Mouse (Mus musculus) MEL (cell line): ENCODE measurements around the gene Arsg. TPM values are rescaled to one million over a fixed set of nuclear protein-coding genes. Genes with fewer than 3 reads are reported as not detected.

Experiments
- DNase-seq: peaks from one replicate; pipeline ENCODE4 v3.0.0; 2011; ENCODE audit warnings: low read depth, low spot score
- H3K27ac ChIP-seq: 2 replicates; pipeline ENCODE4 v1.5.1; 2012; ENCODE audit warnings: low read depth, mild to moderate bottlenecking, control low read depth, low read length, moderate library complexity; ENCODE audit not compliant: control insufficient read depth
- H3K27me3 ChIP-seq, 2 experiments: fragments of 150-350 bp in 1 of 2; sonication (generic) in 1 of 2; 2 replicates each; pipeline ENCODE4 v1.6.1; 2012; ENCODE audit warnings: low read length in 2 of 2, mild to moderate bottlenecking in 2 of 2, improper control_type of control experiment in 1 of 2, moderate library complexity in 1 of 2; ENCODE audit not compliant: insufficient read depth in 2 of 2, control insufficient read depth in 1 of 2
- H3K36me3 ChIP-seq, 2 experiments: 2 replicates each; pipeline ENCODE4 v1.6.1; 2012 to 2014; ENCODE audit warnings: low read length in 2 of 2, improper control_type of control experiment in 1 of 2, inconsistent platforms in 1 of 2, mild to moderate bottlenecking in 1 of 2; ENCODE audit not compliant: insufficient read depth in 2 of 2, control insufficient read depth in 1 of 2
- H3K4me1 ChIP-seq, 2 experiments: fragments of 150-350 bp in 1 of 2; sonication (generic) in 1 of 2; 2 replicates each; pipeline ENCODE4 v1.6.1; 2012; ENCODE audit warnings: low read length in 2 of 2, improper control_type of control experiment in 1 of 2, mild to moderate bottlenecking in 1 of 2; ENCODE audit not compliant: insufficient read depth in 2 of 2, control insufficient read depth in 1 of 2
- H3K4me3 ChIP-seq, 2 experiments: fragments of 150-350 bp in 1 of 2; sonication (generic) in 1 of 2; 2 replicates each; pipeline ENCODE4 v1.5.1; 2012; ENCODE audit warnings: low read depth in 2 of 2, low read length in 2 of 2, mild to moderate bottlenecking in 2 of 2, moderate library complexity in 2 of 2, control low read depth in 1 of 2, improper control_type of control experiment in 1 of 2; ENCODE audit not compliant: control insufficient read depth in 1 of 2, insufficient read depth in 1 of 2
- H3K79me2 ChIP-seq: 2 replicates; pipeline ENCODE4 v1.6.1; 2012; ENCODE audit warnings: mild to moderate bottlenecking, low read length, moderate library complexity; ENCODE audit not compliant: control insufficient read depth, poor library complexity, insufficient read depth
- H3K9ac ChIP-seq: 2 replicates; pipeline ENCODE4 v1.6.1; 2012; ENCODE audit warnings: low read depth, mild to moderate bottlenecking, control low read depth, low read length, moderate library complexity; ENCODE audit not compliant: control insufficient read depth, poor library complexity, severe bottlenecking
- H3K9me3 ChIP-seq: fragments of 150-350 bp; sonication (generic); replicated peaks from 2 replicates; pipeline ENCODE4 v1.6.1; 2012; ENCODE audit warnings: mild to moderate bottlenecking, low read length, improper control_type of control experiment, moderate library complexity; ENCODE audit not compliant: insufficient read depth
- BHLHE40 ChIP-seq: IDR thresholded peaks from 2 replicates; pipeline ENCODE4 v1.6.1; 2012; ENCODE audit warnings: low read depth, mild to moderate bottlenecking, inconsistent platforms, low read length, improper control_type of control experiment, borderline replicate concordance
- CHD2 ChIP-seq: IDR thresholded peaks from 2 replicates; pipeline ENCODE4 v1.6.1; 2011; ENCODE audit warnings: low read length, improper control_type of control experiment
- CTCF ChIP-seq, 3 experiments: IDR thresholded peaks in 2 of 3; conservative IDR thresholded peaks in 1 of 3; 2 replicates each; pipeline ENCODE4 v1.5.1; 2011 to 2012; ENCODE audit warnings: low read length in 3 of 3, low read depth in 2 of 3, mild to moderate bottlenecking in 2 of 3, improper control_type of control experiment in 1 of 3, inconsistent platforms in 1 of 3, mixed read lengths in 1 of 3, moderate library complexity in 1 of 3; ENCODE audit not compliant: control insufficient read depth in 1 of 3, insufficient read depth in 1 of 3, poor library complexity in 1 of 3, severe bottlenecking in 1 of 3
- E2F4 ChIP-seq: IDR thresholded peaks from 2 replicates; pipeline ENCODE4 v1.6.1; 2011; ENCODE audit warnings: low read depth, low read length, improper control_type of control experiment, borderline replicate concordance
- ELF1 ChIP-seq: IDR thresholded peaks from 2 replicates; pipeline ENCODE4 v1.6.1; 2014; ENCODE audit warnings: low read depth, mild to moderate bottlenecking, inconsistent platforms, low read length, improper control_type of control experiment, moderate library complexity
- EP300 ChIP-seq, 2 experiments: IDR thresholded peaks; 2 replicates each; pipeline ENCODE4 v1.6.1; 2011; ENCODE audit warnings: improper control_type of control experiment in 2 of 2, low read length in 2 of 2, low read depth in 1 of 2, mild to moderate bottlenecking in 1 of 2
- ETS1 ChIP-seq: IDR thresholded peaks from 2 replicates; pipeline ENCODE4 v1.6.1; 2012; ENCODE audit warnings: low read depth, mild to moderate bottlenecking, inconsistent platforms, low read length, improper control_type of control experiment, moderate library complexity
- HCFC1 ChIP-seq: IDR thresholded peaks from 2 replicates; pipeline ENCODE4 v1.6.1; 2012; ENCODE audit warnings: low read depth, mild to moderate bottlenecking, inconsistent platforms, low read length, improper control_type of control experiment, moderate library complexity
- JUND ChIP-seq: IDR thresholded peaks from 2 replicates; pipeline ENCODE4 v1.6.1; 2011; ENCODE audit warnings: low read depth, mild to moderate bottlenecking, improper control_type of control experiment, low read length
- KAT2A ChIP-seq: conservative IDR thresholded peaks from 2 replicates; pipeline ENCODE4 v1.6.1; 2012; ENCODE audit warnings: low read depth, low read length, improper control_type of control experiment, inconsistent platforms
- MAFK ChIP-seq: IDR thresholded peaks from 2 replicates; pipeline ENCODE4 v1.6.1; 2011; ENCODE audit warnings: low read depth, mild to moderate bottlenecking, low read length, improper control_type of control experiment, borderline replicate concordance
- MAX ChIP-seq: IDR thresholded peaks from 2 replicates; pipeline ENCODE4 v1.6.1; 2011; ENCODE audit warnings: low read length, improper control_type of control experiment
- MAZ ChIP-seq: IDR thresholded peaks from 2 replicates; pipeline ENCODE4 v1.6.1; 2012; ENCODE audit warnings: low read depth, mild to moderate bottlenecking, inconsistent platforms, low read length, improper control_type of control experiment
- MEF2A ChIP-seq: IDR thresholded peaks from 2 replicates; pipeline ENCODE4 v1.6.1; 2014; ENCODE audit warnings: low read depth, mild to moderate bottlenecking, inconsistent platforms, low read length, improper control_type of control experiment; ENCODE audit not compliant: poor library complexity, insufficient replicate concordance, severe bottlenecking; ENCODE audit errors: extremely low read depth
- MXI1 ChIP-seq: IDR thresholded peaks from 2 replicates; pipeline ENCODE4 v1.6.1; 2011; ENCODE audit warnings: mild to moderate bottlenecking, low read depth, low read length, improper control_type of control experiment
- MYB ChIP-seq: IDR thresholded peaks from 2 replicates; pipeline ENCODE4 v1.6.1; 2011; ENCODE audit warnings: mild to moderate bottlenecking, low read depth, low read length, improper control_type of control experiment
- MYC ChIP-seq: IDR thresholded peaks from 2 replicates; pipeline ENCODE4 v1.6.1; 2011; ENCODE audit warnings: low read depth, mild to moderate bottlenecking, low read length, improper control_type of control experiment, moderate library complexity
- NELFE ChIP-seq: IDR thresholded peaks from 2 replicates; pipeline ENCODE4 v1.6.1; 2011; ENCODE audit warnings: low read depth, low read length, improper control_type of control experiment
- POLR2A ChIP-seq, 2 experiments: IDR thresholded peaks; 2 replicates each; pipeline ENCODE4 v1.6.1; 2011 to 2012; ENCODE audit warnings: low read length in 2 of 2, mild to moderate bottlenecking in 2 of 2, control low read depth in 1 of 2, improper control_type of control experiment in 1 of 2, low read depth in 1 of 2, moderate library complexity in 1 of 2; ENCODE audit not compliant: control insufficient read depth in 1 of 2, insufficient read depth in 1 of 2, poor library complexity in 1 of 2
- RCOR1 ChIP-seq: IDR thresholded peaks from 2 replicates; pipeline ENCODE4 v1.6.1; 2012; ENCODE audit warnings: low read depth, mild to moderate bottlenecking, inconsistent platforms, low read length, improper control_type of control experiment
- SIN3A ChIP-seq: IDR thresholded peaks from 2 replicates; pipeline ENCODE4 v1.6.1; 2012; ENCODE audit warnings: low read length, improper control_type of control experiment, inconsistent platforms
- SMC3 ChIP-seq: IDR thresholded peaks from 2 replicates; pipeline ENCODE4 v1.6.1; 2011; ENCODE audit warnings: low read depth, low read length, improper control_type of control experiment
- TAL1 ChIP-seq: IDR thresholded peaks from 2 replicates; pipeline ENCODE4 v1.6.1; 2012; ENCODE audit warnings: mild to moderate bottlenecking, inconsistent platforms, low read length, moderate library complexity, mixed read lengths
- TBP ChIP-seq: IDR thresholded peaks from 2 replicates; pipeline ENCODE4 v1.8.0; 2011; ENCODE audit warnings: low read depth, low read length, improper control_type of control experiment
- UBTF ChIP-seq: IDR thresholded peaks from 2 replicates; pipeline ENCODE4 v1.6.1; 2012; ENCODE audit warnings: low read depth, mild to moderate bottlenecking, inconsistent platforms, low read length, improper control_type of control experiment, moderate library complexity, borderline replicate concordance; ENCODE audit not compliant: insufficient read depth
- USF1 ChIP-seq: IDR thresholded peaks from 2 replicates; pipeline ENCODE4 v1.6.1; 2014; ENCODE audit warnings: low read depth, mild to moderate bottlenecking, inconsistent platforms, low read length, improper control_type of control experiment, moderate library complexity
- USF2 ChIP-seq, 2 experiments: IDR thresholded peaks; 2 replicates each; pipeline ENCODE4 v1.6.1; 2011 to 2012; ENCODE audit warnings: improper control_type of control experiment in 2 of 2, low read length in 2 of 2, borderline replicate concordance in 1 of 2, inconsistent platforms in 1 of 2, low read depth in 1 of 2, mild to moderate bottlenecking in 1 of 2; ENCODE audit not compliant: insufficient read depth in 1 of 2
- ZC3H11A ChIP-seq: IDR thresholded peaks from 2 replicates; pipeline ENCODE4 v1.6.1; 2012; ENCODE audit warnings: low read depth, mild to moderate bottlenecking, inconsistent platforms, low read length, improper control_type of control experiment
- ZKSCAN1 ChIP-seq: IDR thresholded peaks from 2 replicates; pipeline ENCODE4 v1.6.1; 2012; ENCODE audit warnings: low read depth, mild to moderate bottlenecking, inconsistent platforms, low read length, improper control_type of control experiment, moderate library complexity
- ZMIZ1 ChIP-seq: IDR thresholded peaks from 2 replicates; pipeline ENCODE4 v1.6.1; 2012; ENCODE audit warnings: low read depth, mild to moderate bottlenecking, inconsistent platforms, low read length, improper control_type of control experiment, moderate library complexity
- polyA plus RNA-seq, 2 experiments: library from polyadenylated mRNA; stranded (reverse) in 1 of 2; unstranded in 1 of 2; fragments of >175 nt in 1 of 2; fragments of >200 nt in 1 of 2; gene quantifications; 2 replicates each; pipeline versions ENCODE4 v1.2.1 to v1.2.4; 2012; ENCODE audit warnings: low replicate concordance in 2 of 2, low read depth in 1 of 2; ENCODE audit not compliant: insufficient read length in 2 of 2, insufficient read depth in 1 of 2, missing spikeins in 1 of 2
- total RNA-seq: library from RNA; depleted of rRNA; stranded (reverse); fragments of 300-350 nt; gene quantifications from 2 replicates; pipeline ENCODE4 v1.2.3, GENCODE M21; 2012

The Arsg gene
- total and polyA plus RNA-seq, 3 experiments: 3.9 to 5.2 TPM; not detected in 1

DNA sequence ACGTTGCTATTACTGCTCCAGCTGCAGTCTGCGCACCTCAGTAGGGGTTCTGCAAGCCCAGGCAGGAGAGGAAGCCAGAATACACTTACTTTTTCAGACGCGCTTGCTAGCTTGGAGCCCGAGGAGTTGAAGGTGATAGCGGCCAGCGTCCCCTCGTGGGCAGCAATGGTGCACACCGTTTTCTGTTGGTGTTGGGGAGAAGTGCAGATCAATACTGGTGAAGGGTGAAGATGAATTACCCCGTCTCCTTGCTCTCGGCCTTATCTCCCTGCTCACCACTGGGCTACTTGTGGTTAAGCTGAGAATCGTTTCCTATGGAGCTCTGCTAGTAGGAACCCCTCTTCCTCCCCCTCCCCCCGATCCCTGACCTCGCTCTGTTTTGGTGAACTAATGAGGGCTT is 110.8 kb downstream of the Arsg start (continued):
- TF ChIP-seq MYB: no peak

DNA sequence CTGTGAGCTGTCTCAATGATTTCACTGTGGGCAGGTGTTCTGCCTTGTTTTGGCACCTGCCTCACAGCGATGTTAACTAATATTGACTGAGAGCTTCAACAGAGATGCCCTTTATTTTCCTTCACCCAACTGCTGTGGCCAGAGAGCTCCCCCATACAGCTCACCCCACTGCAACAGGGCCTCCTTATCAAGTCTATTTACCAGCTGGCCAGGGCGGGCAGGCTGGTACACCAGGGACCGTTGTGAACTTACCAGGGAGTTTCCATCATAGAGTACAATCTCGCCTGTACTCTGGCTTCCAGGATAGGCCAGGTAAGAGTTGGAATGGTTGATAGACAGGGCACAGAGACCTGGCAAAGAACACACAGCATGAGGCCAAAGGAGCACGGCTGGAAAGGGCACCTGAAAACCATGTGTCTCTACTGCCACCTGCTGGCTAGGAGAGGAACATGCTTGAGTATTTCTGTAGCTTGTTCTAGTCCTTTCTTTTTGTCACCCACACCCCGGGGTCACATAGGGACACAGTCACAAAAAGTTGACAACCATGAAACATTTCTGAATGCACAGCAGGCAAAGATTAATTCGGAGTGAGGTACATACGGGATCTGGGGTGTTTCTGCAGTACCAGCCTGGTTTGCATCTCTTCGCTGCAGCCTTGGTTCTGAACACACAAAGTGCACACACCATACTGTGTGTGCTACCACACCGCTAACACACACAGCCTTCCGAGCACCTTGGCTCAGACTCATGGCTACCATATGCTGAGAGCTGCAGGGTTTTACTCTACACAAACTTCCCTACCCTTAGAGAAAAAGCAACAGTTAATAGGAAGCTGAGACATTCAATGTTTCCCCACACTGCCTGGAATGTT is 111.9 kb downstream of the Arsg start:
- H3K79me2 ChIP-seq: no peaks in the 10 kb centered on the region
- no peaks in the 10 kb centered on the region for H3K27me3 ChIP-seq
- no peak for TF ChIP-seq TAL1
- TF ChIP-seq NELFE: no peak; the same call in 1 of the 2 replicates
- no peak for TF ChIP-seq TBP
- peak; percentile 89 to 99 (median 98) for TF ChIP-seq CTCF (IDR thresholded peaks at IDR 0.05 in 2 of 3, conservative IDR thresholded peaks at IDR 0.05 in 1 of 3; ENCODE audit: control insufficient read depth in 1 of 3, insufficient read depth in 1 of 3, low read depth in 2 of 3, low read length in 3 of 3, poor library complexity in 1 of 3, severe bottlenecking in 1 of 3)
- no peak for TF ChIP-seq ZMIZ1
- peak; percentile 6; the same call in 1 of the 2 replicates for TF ChIP-seq ELF1
- peak; percentile 58; the same call in 1 of the 2 replicates for TF ChIP-seq MAZ
- no peak for TF ChIP-seq MAFK
- peak; percentile 98 for TF ChIP-seq ZC3H11A
- TF ChIP-seq MYB: no peak
- no peak; the same call in 1 of the 2 replicates for TF ChIP-seq BHLHE40
- no peak for TF ChIP-seq HCFC1
- no peak for TF ChIP-seq POLR2A (IDR thresholded peaks at IDR 0.05; ENCODE audit: control insufficient read depth in 1 of 2, insufficient read depth in 1 of 2, low read depth in 1 of 2, low read length in 2 of 2, poor library complexity in 1 of 2)
- no peak; the same call in 1 of the 2 replicates for TF ChIP-seq KAT2A
- no peak for TF ChIP-seq ZKSCAN1
- TF ChIP-seq CHD2: no peak
- peak; percentile 88 for TF ChIP-seq MAX
- no peak for TF ChIP-seq MEF2A
- TF ChIP-seq UBTF: no peak
- 0 out of 2 replicates have a peak, but pooled peaks have one; percentile 50 for TF ChIP-seq JUND
- peak; percentile 99 for TF ChIP-seq SMC3
- no peak for TF ChIP-seq E2F4
- no peak for TF ChIP-seq USF1
- TF ChIP-seq RCOR1: no peak
- TF ChIP-seq USF2 (IDR thresholded peaks at IDR 0.05; ENCODE audit: borderline replicate concordance in 1 of 2, insufficient read depth in 1 of 2, low read depth in 1 of 2, low read length in 2 of 2): no peak
- TF ChIP-seq MXI1: peak; percentile 66; the same call in 1 of the 2 replicates
- TF ChIP-seq ETS1: peak; percentile 38; the same call in 1 of the 2 replicates
- TF ChIP-seq MYC: peak; percentile 88
- peak in 1 of 2 experiments; percentile 31; a peak in 2 of 4 replicates for TF ChIP-seq EP300 (IDR thresholded peaks at IDR 0.05; ENCODE audit: low read depth in 1 of 2, low read length in 2 of 2)
- TF ChIP-seq SIN3A: peak; percentile 87
- H3K9ac ChIP-seq: peak overlapping the region; percentile 29; the same call in 1 of the 2 replicates
- peaks cover 0 to 24% of the 10 kb centered on the region in 2 experiments; a peak in 2 of 4 replicates for H3K36me3 ChIP-seq
- peaks cover 27 to 32% of the 10 kb centered on the region in 2 experiments for H3K4me1 ChIP-seq
- H3K4me3 ChIP-seq: 0 out of 4 replicates have a peak overlapping the region, but pooled peaks of 1 of the 2 experiments have one; percentile 21
- no peak overlapping the region for H3K27ac ChIP-seq
- H3K9me3 ChIP-seq: no peaks in the 10 kb centered on the region
- DNase-seq: peak; percentile 93
